Mouse (Mus musculus): ENCODE data around the gene Zfp82.

GRCm38 (mm10) chr7:30093918-30094415 lies 21.3 kb upstream of the Zfp82 start:
- TF ChIP-seq CTCF (conservative IDR thresholded peaks at IDR 0.05; ENCODE audit: low read length), result no peak
- no peak for TF ChIP-seq NANOG (IDR thresholded peaks at IDR 0.05; ENCODE audit: borderline replicate concordance, low read length)
